Mouse (Mus musculus): ENCODE measurements around the gene Mapk8ip1. TPM values are rescaled to one million over a fixed set of nuclear protein-coding genes. Genes with fewer than 3 reads are reported as not detected.
A peak's percentile ranks its signal among the peaks of the same experiment; 100 is the strongest.

Gene Mapk8ip1
- 25.2 and 33.4 TPM in 2 replicates for polyA plus RNA-seq (2021; fragmentation: Nextera tagmentation)
- long read RNA-seq, experiment 1, partial matches to known transcripts: 21 of 23 reads
- long read RNA-seq, experiment 1, other reads (novel, unspliced or antisense): 0 of 23 reads
- long read RNA-seq, experiment 2, transcript Mapk8ip1-201 (12 exons, 2,930 nt): major isoform, 81 of 357 reads
- long read RNA-seq, experiment 2, transcript Mapk8ip1-202 (12 exons, 3,274 nt): minor isoform, 28 of 357 reads
- long read RNA-seq, experiment 2, partial matches to known transcripts: 228 of 357 reads
- long read RNA-seq, experiment 2, other reads (novel, unspliced or antisense): 18 of 357 reads

DNA sequence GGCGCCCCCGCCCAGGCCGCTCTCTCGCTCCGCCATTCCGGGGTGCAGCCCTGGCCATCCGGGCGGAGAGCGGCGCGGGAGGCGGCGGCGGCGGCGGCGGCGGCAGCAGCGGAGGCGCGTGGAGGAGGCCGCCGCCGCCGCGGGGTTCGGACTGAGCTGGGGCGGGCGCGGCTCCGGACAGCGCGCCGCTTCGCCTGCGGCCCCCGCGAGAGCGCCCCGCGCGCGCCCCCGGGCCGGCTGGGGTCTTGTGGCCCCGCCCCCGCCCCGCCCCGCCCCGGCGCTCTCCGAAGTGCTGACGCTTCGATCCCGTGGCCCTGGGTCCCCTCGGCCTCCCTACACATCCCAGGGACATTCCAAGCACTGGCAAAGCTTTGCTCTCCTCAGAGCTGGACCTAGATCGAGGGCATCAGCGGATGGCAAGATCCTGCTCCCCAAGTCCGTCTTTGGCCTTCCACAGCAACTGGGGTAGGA lies at the start of gene Mapk8ip1:
Gene Mapk8ip1, minus strand, starts transcription at position 173 of the 471 bp plus-strand sequence.

GRCm38 (mm10) chr2:92433578-92434374 lies 32.7 kb upstream of the Mapk8ip1 start, which contains the start of gene Cry2:
TSS of gene Cry2 (minus strand) at chr2:92434043.

GRCm38 (mm10) chr2:92381901-92382588 lies 19.0 kb downstream of the Mapk8ip1 start, which contains the start of gene 1700029I15Rik:
TSS of gene 1700029I15Rik (plus strand) at chr2:92382538.

GRCm38 (mm10) chr2:92374514-92374913 lies 26.5 kb downstream of the Mapk8ip1 start, which contains the start of the genes Pex16 and Large2:
TSS of gene Pex16 (plus strand) at chr2:92374676.
TSS of gene Large2 (minus strand) at chr2:92374869.

Small RNAs within 50 kb of the gene (microRNA-seq; reads per million reads assigned to microRNA genes)
- 9.4 reads per million, percentile 31 among the genes with 10 or more reads in this experiment for gene Mir7000

Other genes with a start within 250 kb of the Mapk8ip1 start
- 35.9 and 39.2 TPM in 2 replicates for gene Pex16, start 26.6 kb downstream of the Mapk8ip1 start, polyA plus RNA-seq (2021; fragmentation: Nextera tagmentation)
- gene Large2, start 26.4 kb downstream of the Mapk8ip1 start, polyA plus RNA-seq (2021; fragmentation: Nextera tagmentation): 1.6 TPM in 1 of 2 replicates, not detected in the other
- 0.28 and 1.3 TPM in 2 replicates for gene 1700029I15Rik, start 18.7 kb downstream of the Mapk8ip1 start, polyA plus RNA-seq (2021; fragmentation: Nextera tagmentation)
- 59.8 and 72.0 TPM in 2 replicates for gene Cry2, start 32.8 kb upstream of the Mapk8ip1 start, polyA plus RNA-seq (2021; fragmentation: Nextera tagmentation)
- 4.7 and 6.2 TPM in 2 replicates for gene Slc35c1, start 59.3 kb upstream of the Mapk8ip1 start, polyA plus RNA-seq (2021; fragmentation: Nextera tagmentation)
- 52.2 and 55.7 TPM in 2 replicates for gene Chst1, start 198.4 kb upstream of the Mapk8ip1 start, polyA plus RNA-seq (2021; fragmentation: Nextera tagmentation)

All from layer of hippocampus, adult 6 months (tissue).